Mouse (Mus musculus): ENCODE measurements at regions not wholly inside any gene's neighbourhood (a gene's known extent, or its start where the extent isn't known, plus 50 kb on each side); places are given as distances from the start of the nearest gene placed in this dataset.

GRCm38 (mm10) chr1:158040334-158040733 is 315.8 kb downstream of the Brinp2 start:
- TF ChIP-seq MAFK (IDR thresholded peaks at IDR 0.05; ENCODE audit: insufficient read depth, low read depth, low read length) (no peak), HCFC1 (IDR thresholded peaks at IDR 0.05; ENCODE audit: borderline replicate concordance, insufficient read depth, low read length) (no peak)
